Mouse (Mus musculus): ENCODE data around the gene Mmp7. TPM values are rescaled to one million over a fixed set of nuclear protein-coding genes. Genes with fewer than 3 reads are reported as not detected.

The Mmp7 gene
- not detected in 2 replicates for polyA plus RNA-seq (2012; rRNA removed)

DNA sequence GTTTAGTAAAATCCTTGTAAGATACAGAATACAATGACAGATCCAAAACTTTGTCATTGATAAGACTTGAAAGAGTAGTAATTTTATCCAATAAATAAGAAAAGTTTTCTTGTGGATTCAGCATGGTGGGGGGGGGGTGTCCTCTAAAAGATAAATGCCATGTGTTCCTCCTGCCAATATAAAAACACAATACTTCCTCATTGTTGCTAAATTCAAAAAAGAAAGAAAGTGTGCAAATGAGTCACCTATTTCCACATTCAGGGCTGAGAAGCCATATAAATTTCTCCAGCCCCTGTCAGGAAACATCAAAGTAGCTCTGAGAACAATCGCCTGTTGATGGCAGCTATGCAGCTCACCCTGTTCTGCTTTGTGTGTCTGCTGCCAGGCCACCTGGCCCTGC, at the start of gene Mmp7:
TSS of gene Mmp7 (plus strand) at position 301 of the 400 bp plus-strand sequence.

Other genes starting within 250 kb of the Mmp7 start
- gene Mmp3, start 246.3 kb upstream of the Mmp7 start, polyA plus RNA-seq (2012; rRNA removed) = 0.05 and 0.16 TPM in 2 replicates
- gene Mmp10, start 189.7 kb upstream of the Mmp7 start, polyA plus RNA-seq (2012; rRNA removed) = 0.04 and 0.05 TPM in 2 replicates
- 0.05 and 0.13 TPM in 2 replicates for gene Mmp8, start 133.6 kb upstream of the Mmp7 start, polyA plus RNA-seq (2012; rRNA removed)
- gene Mmp27, start 120.7 kb upstream of the Mmp7 start, polyA plus RNA-seq (2012; rRNA removed) = not detected in 2 replicates
- gene Mmp20, start 63.9 kb upstream of the Mmp7 start, polyA plus RNA-seq (2012; rRNA removed) = not detected in 2 replicates
- 30.7 and 31.2 TPM in 2 replicates for gene Tmem123, start 72.0 kb downstream of the Mmp7 start, polyA plus RNA-seq (2012; rRNA removed)
- 36.8 and 42.0 TPM in 2 replicates for gene Birc2, start 145.0 kb downstream of the Mmp7 start, polyA plus RNA-seq (2012; rRNA removed)
- 2.5 and 5.4 TPM in 2 replicates for gene Birc3, start 181.1 kb downstream of the Mmp7 start, polyA plus RNA-seq (2012; rRNA removed)

All from central nervous system, embryonic 14 days (tissue).